Comparison of ENCODE assay signal across 8 mouse cellular contexts in the genomic region with DNA sequence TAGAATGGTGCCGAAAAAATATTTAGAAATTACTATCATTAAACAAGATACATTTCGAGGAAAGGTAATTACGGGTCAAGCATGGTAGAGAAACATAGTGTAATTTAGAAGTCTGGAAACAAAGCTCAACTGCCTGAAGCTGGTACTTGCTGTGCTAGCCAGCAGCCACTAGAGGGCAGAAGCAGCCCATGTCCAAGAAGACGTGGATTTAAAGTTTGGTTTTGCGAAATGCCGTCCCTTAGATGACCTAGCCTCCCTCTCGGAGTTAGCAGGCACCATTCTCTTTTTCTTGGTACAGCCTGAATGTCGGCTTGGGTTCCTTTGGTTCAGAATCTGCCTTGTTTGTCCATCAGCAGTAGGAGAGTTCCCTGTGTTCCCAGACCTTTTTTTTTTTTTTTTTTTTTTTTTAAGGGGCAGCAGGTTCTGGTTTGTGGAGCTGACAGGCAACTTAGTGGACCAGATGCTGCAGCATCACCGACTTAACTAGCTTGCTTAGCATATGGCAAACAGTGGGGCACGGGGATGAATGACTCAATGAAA. TPM values are rescaled to one million over a fixed set of nuclear protein-coding genes. Genes with fewer than 3 reads are reported as not detected.
A peak's percentile ranks its signal among the peaks of the same experiment; 100 is the strongest.
DNase-seq lines count a peak whose midpoint lies in the region; ATAC-seq lines count a peak whose summit lies in the region.

No protein-coding gene starts in this region.

- intact Hi-C loops in left cerebral cortex, postnatal 4 days (cut with DNase I): no loop called here

- DNase-seq in layer of hippocampus, adult 11-12 months (ENCODE audit: low spot score): peak; percentile 62
- no peak for DNase-seq in layer of hippocampus, adult 9-11 months
- DNase-seq in MN1 (ENCODE audit: low spot score): peak; percentile 80
- DNase-seq in cerebellum, adult 8-10 months: peak; percentile 48
- peak; percentile 69 for DNase-seq in left cerebral cortex, postnatal 4 days
- DNase-seq in naive thymus-derived CD4-positive, alpha-beta T cell, adult 2 months (ENCODE audit: low read depth): peak; percentile 52
- DNase-seq in urinary bladder, postnatal 25 days (ENCODE audit: low spot score): peak; percentile 46

- peak; percentile 73 for ATAC-seq in granulocyte monocyte progenitor cell, adult 5-6 weeks (replicated peaks; ENCODE audit: poor library complexity, severe bottlenecking)

RNA-seq across cellular contexts. Expression of a gene that starts 0.8 kb away (rescaled TPM):
- total RNA-seq in granulocyte monocyte progenitor cell, adult 5-6 weeks (2014; fragmentation: Nextera tagmentation): not detected in 2 replicates
- not detected in 2 replicates for total RNA-seq in granulocyte monocyte progenitor cell, adult 5-6 weeks (2017)
- total RNA-seq in left cerebral cortex, postnatal 4 days (2021): not detected

RNA-seq across cellular contexts. Expression of a gene that starts 9.9 kb away (rescaled TPM):
- total RNA-seq in granulocyte monocyte progenitor cell, adult 5-6 weeks (2014; fragmentation: Nextera tagmentation): not detected in 2 replicates
- not detected in 2 replicates for total RNA-seq in granulocyte monocyte progenitor cell, adult 5-6 weeks (2017)
- 10 to 100 TPM; 51.6 to 64.6 TPM for total RNA-seq in left cerebral cortex, postnatal 4 days (2021)

RNA-seq across cellular contexts. Expression of a gene that starts 18.5 kb away (rescaled TPM):
- total RNA-seq in granulocyte monocyte progenitor cell, adult 5-6 weeks (2014; fragmentation: Nextera tagmentation): not detected in 2 replicates
- total RNA-seq in granulocyte monocyte progenitor cell, adult 5-6 weeks (2017): not detected in 2 replicates
- not detected for total RNA-seq in left cerebral cortex, postnatal 4 days (2021)

RNA-seq across cellular contexts. Expression of a gene that starts 58.2 kb away (rescaled TPM):
- 48.8 and 57.1 TPM in 2 replicates for total RNA-seq in granulocyte monocyte progenitor cell, adult 5-6 weeks (2014; fragmentation: Nextera tagmentation)
- 46.3 and 51.3 TPM in 2 replicates for total RNA-seq in granulocyte monocyte progenitor cell, adult 5-6 weeks (2017)
- total RNA-seq in left cerebral cortex, postnatal 4 days (2021): 10 to 100 TPM; 74.3 to 84.6 TPM

Comparison
In these comparisons a context has a peak if more than half of its experiments do, and no peak if none do; other contexts are left out.
1. RNA of a gene that starts 9.9 kb away (total RNA-seq): 51.6 to 64.6 TPM in left cerebral cortex, postnatal 4 days; not detected in granulocyte monocyte progenitor cell, adult 5-6 weeks; every median in the first group is over 10 times any median in the second.